Mouse (Mus musculus) gonadal fat pad, adult 2 months (tissue): ENCODE data around the gene Gpr162. TPM values are rescaled to one million over a fixed set of nuclear protein-coding genes. Genes with fewer than 3 reads are reported as not detected.
"Not testable (repeated sequence)": the region's sequence is repeated elsewhere in the genome, so short reads cannot be mapped to it uniquely, and the experiment has no call there.

Experiments used
- DNase-seq: peaks from one replicate; pipeline ENCODE4 v3.0.0-alpha.2; 2012; ENCODE audit warnings: low read depth
- polyA plus RNA-seq: library from polyadenylated mRNA; depleted of rRNA; stranded (reverse); fragments of >200 nt; gene quantifications from 2 replicates; pipeline ENCODE4 v1.2.3, GENCODE M21; 2012; rRNA removed

The Gpr162 gene
- polyA plus RNA-seq, 1 experiment, result 1.0 TPM

- DNase-seq, result no peak
Measured at GRCm38 (mm10) chr6:124811701-124812560, 51.9 kb downstream of the Gpr162 start.

GRCm38 (mm10) chr6:124811403-124811665 is 52.4 kb downstream of the Gpr162 start:
- DNase-seq, result no peak

- not testable (repeated sequence) for DNase-seq
Measured at GRCm38 (mm10) chr6:124810566-124811402, 53.0 kb downstream of the Gpr162 start.

GRCm38 (mm10) chr6:124809775-124810538 is 53.8 kb downstream of the Gpr162 start:
- DNase-seq, result no peak

GRCm38 (mm10) chr6:124809052-124809774 is 54.6 kb downstream of the Gpr162 start:
- no peak for DNase-seq

Other genes with a start within 250 kb of the Gpr162 start
- 2.1 and 2.5 TPM in 2 replicates for gene C1s2, start 227.9 kb downstream of the Gpr162 start, polyA plus RNA-seq
- gene Lpcat3, start 201.0 kb downstream of the Gpr162 start, polyA plus RNA-seq, result 141 and 147 TPM in 2 replicates
- 43.6 and 44.2 TPM in 2 replicates for gene Emg1, start 151.8 kb downstream of the Gpr162 start, polyA plus RNA-seq
- gene Phb2, start 151.6 kb downstream of the Gpr162 start, polyA plus RNA-seq, result 131 and 138 TPM in 2 replicates
- 24.2 and 25.2 TPM in 2 replicates for gene Ptpn6, start 125.3 kb downstream of the Gpr162 start, polyA plus RNA-seq
- 329 and 371 TPM in 2 replicates for gene Grcc10, start 122.6 kb downstream of the Gpr162 start, polyA plus RNA-seq
- not detected in 2 replicates for gene Gm45234, start 108.0 kb downstream of the Gpr162 start, polyA plus RNA-seq
- gene Atn1, start 107.5 kb downstream of the Gpr162 start, polyA plus RNA-seq, result 22.4 and 55.8 TPM in 2 replicates
- 5.3 TPM in 2 replicates for gene Eno2, start 94.3 kb downstream of the Gpr162 start, polyA plus RNA-seq
- 3.1 and 4.6 TPM in 2 replicates for gene Lrrc23, start 84.3 kb downstream of the Gpr162 start, polyA plus RNA-seq
- gene Spsb2, start 55.3 kb downstream of the Gpr162 start, polyA plus RNA-seq, result 19.8 and 20.5 TPM in 2 replicates
- 494 and 839 TPM in 2 replicates for gene Tpi1, start 49.7 kb downstream of the Gpr162 start, polyA plus RNA-seq
- gene Usp5, start 34.5 kb downstream of the Gpr162 start, polyA plus RNA-seq, result 107 and 120 TPM in 2 replicates
- gene Cdca3, start 34.4 kb downstream of the Gpr162 start, polyA plus RNA-seq, result 7.5 and 8.2 TPM in 2 replicates
- gene Gnb3, start 23.7 kb downstream of the Gpr162 start, polyA plus RNA-seq, result 0.07 and 0.51 TPM in 2 replicates
- 21.4 and 24.2 TPM in 2 replicates for gene P3h3, start 6.2 kb downstream of the Gpr162 start, polyA plus RNA-seq
- gene Cd4, start 24.2 kb upstream of the Gpr162 start, polyA plus RNA-seq, result 0.50 and 0.95 TPM in 2 replicates
- gene Lag3, start 47.7 kb upstream of the Gpr162 start, polyA plus RNA-seq, result 2.4 and 3.1 TPM in 2 replicates
- 811 and 1,192 TPM in 2 replicates for gene Ptms, start 56.1 kb upstream of the Gpr162 start, polyA plus RNA-seq
- 363 and 367 TPM in 2 replicates for gene Mlf2, start 67.4 kb upstream of the Gpr162 start, polyA plus RNA-seq
- gene Cops7a, start 101.6 kb upstream of the Gpr162 start, polyA plus RNA-seq, result 180 and 195 TPM in 2 replicates
- gene Pianp, start 132.7 kb upstream of the Gpr162 start, polyA plus RNA-seq, result 1.3 and 2.0 TPM in 2 replicates
- gene Zfp384, start 145.2 kb upstream of the Gpr162 start, polyA plus RNA-seq, result 41.9 and 45.0 TPM in 2 replicates
- 43.6 and 59.6 TPM in 2 replicates for gene Ing4, start 175.8 kb upstream of the Gpr162 start, polyA plus RNA-seq
- 16.2 and 18.2 TPM in 2 replicates for gene Acrbp, start 185.7 kb upstream of the Gpr162 start, polyA plus RNA-seq
- gene Lpar5, start 203.9 kb upstream of the Gpr162 start, polyA plus RNA-seq, result 5.3 and 5.7 TPM in 2 replicates
- gene Chd4, start 232.0 kb upstream of the Gpr162 start, polyA plus RNA-seq, result 50.4 and 165 TPM in 2 replicates